Mouse (Mus musculus) ES-CJ7 (cell line): ENCODE data around the gene Catip.

Experiments
- DNase-seq: peaks from one replicate; pipeline ENCODE4 v3.0.0; 2011; ENCODE audit warnings: low read depth, low spot score

Gene Catip

DNA sequence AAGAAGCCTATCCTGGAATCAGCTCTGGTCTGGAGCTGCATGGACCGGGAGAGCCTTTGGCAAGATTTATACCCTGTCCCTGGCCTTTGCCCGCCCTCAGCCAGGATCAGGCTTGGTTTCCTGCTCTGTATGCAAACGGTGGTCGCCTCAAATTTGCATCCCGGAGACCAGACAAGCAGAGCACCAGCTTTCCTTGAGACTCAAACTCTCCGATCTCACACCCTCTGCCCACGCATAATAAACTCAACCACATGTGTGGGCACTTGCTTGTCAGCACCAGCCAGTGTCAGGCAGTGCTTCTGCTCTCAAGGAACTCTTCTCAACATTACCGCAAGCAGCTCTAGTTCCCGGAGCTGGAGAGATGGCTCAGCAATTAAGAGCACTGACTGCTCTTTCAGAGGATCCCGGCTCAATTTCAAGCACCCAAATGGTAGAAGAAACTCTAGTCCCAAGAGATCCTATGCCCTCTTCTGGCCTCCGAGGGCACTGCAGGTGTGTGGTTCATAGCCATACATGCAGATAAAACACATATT is 36.1 kb downstream of the Catip start:
- peak; percentile 91 for DNase-seq

DNA sequence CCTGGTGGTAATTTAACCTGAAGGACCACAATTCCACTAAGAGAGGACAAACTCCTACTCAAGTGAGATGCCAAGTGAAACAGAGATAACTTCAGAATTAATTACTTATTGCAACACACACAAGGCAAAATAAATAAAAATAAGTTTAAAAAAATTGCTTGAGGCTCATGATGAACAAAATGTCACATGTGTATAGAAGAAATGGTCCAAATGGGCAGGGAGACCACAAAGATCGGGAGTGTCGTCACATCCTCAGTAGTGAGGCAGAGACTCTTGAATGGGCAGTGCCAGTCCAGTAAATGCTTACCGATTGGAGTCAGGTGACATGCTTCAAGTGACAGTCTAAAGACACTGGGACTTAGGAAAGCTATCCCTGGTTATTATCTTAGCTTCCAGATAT is 38.6 kb downstream of the Catip start:
- DNase-seq = no peak

DNA sequence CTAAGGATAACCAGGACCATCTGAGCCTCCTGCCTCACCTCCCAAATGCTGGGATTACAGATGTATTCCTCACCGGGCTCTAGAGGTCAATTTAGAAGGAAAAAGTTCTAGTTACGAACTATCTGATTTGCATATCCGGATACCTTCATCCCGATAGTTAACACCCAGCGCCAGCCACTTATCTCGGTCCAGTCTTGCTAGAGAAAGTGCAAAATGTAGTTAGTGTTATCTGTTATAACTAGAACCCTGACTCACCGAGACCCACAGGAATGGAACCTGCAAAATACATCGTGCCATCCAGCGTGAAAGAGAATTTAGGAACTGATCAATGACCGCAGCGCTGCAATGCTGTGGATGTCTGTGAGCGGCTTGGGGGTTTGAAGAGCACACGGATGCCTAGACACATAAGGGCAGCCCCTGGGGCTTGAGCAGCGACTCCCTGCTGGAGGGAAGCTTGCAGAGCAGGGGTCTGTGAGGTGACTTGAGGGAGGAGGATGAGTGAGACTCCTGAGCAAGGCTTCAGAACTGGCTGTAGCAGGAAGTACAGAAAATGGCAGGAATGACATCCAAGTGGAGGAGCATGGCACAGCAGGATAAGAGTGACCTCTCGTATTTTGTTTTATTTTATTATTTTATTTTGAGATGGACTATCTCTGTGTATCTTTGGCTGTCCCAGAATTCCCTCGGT is 39.3 kb downstream of the Catip start:
- DNase-seq = peak; percentile 73

DNA sequence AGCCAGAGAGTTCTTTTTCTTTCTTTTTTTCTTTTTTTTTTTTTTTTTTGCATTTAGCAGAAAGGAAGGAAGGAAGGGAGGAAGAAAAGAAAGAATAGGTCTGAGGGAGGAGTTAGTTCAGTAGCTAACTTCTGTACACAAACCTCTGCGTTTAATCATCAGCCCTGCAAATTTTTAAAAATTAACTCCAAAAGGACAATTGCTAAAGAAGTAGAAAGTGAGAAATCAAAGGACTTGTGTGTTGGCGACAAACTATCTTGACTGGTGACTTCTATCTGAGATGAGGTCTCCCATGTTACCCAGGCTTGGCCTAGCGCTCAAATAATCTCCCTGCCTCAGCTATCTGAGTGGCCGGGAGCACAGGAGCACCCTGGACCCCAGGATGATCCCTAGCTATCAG is 42.3 kb downstream of the Catip start:
- no peak for DNase-seq

DNA sequence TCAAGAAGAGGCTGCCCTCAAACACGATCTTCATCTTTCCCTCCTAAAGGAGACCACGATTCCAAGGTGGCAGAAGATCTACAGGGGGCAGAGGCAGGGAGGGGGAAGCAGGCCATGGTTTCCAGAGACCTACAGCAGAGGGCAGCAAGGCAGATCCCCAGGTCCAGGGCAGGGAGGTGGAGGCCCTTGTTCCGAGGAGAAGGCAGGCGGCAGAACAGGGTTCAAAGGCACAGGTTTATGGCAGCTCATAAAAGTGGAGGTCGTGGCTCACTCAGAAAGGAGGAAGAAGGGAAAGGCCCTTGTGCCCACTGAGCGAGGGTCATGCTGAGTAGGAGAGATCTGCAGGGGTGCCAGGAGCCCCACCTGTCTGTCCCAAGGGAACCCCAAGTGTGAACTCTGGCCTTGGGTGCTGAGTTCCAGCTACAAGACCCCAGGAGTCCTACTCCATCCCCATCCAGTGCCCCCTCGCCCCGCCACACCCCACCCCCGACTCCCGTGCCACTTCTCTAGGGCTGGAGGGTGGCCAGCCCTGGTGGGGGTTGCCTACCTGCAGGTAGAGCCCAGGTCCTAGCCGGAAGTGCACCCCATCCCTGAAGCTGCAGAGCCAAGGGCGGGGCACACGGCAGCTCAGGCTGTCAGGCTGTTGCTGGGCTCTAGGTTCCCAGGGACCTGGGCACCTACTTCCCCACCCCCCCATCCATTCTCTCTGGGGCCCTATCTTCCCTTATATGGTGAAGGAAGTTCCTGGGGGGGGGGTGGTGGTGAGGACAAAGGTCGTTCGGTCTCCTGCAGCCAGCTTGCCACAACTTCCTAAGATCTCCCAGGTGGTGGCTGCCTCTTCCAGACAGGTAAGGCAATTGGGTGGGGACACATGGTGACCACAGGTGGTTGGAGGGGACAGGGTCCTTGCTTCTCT is 46.9 kb downstream of the Catip start, which contains the start of gene Vil1:
Gene Vil1, plus strand, starts transcription at position 788 of the 916 bp plus-strand sequence.
- DNase-seq = no peak

DNA sequence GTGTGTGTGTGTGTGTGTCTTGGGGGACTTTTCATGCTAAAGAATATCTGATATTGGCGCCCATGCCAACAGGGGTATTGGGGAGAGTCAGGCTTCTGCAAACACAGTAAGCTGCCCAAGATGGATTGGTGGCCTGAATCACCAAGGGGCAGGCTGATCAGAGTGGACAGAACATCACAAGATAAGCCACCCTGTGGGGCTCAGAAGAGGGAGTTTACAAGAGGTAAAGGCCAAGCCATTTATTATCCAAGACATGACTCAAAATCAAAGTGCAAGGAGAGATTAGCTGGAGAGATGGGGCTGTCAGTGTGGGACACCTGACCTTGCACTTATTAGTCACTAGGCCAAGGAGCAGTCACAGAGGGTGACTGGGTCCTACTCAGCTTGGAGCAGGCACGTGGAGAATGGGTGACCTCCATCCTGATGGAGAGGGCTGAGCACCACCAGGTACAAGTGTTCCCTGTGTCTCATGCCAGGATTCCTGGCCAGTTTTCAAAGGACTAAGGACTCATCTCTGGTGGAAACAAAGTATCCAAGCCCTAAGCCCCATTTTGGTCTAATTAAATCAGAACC is 49.9 kb downstream of the Catip start:
- DNase-seq = no peak

DNA sequence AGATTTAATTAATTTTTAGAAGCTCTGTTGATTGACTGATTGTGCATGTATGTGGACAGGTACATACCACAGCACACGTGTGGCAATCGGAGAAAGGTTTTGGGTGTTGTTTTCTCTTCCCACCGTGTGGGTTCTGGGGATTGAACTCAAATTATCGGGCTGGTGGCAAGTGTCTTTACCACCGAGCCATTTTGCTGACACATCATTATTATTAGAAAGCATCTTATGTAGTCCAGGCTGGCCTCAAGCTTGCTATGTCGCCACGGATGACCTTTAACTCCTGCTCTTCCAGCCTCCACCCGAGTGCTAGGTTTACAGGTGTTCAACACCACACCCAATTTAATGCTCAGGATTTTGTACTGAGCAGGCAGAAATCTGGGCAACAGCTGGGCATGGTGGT is 50.8 kb downstream of the Catip start:
- DNase-seq = no peak

DNA sequence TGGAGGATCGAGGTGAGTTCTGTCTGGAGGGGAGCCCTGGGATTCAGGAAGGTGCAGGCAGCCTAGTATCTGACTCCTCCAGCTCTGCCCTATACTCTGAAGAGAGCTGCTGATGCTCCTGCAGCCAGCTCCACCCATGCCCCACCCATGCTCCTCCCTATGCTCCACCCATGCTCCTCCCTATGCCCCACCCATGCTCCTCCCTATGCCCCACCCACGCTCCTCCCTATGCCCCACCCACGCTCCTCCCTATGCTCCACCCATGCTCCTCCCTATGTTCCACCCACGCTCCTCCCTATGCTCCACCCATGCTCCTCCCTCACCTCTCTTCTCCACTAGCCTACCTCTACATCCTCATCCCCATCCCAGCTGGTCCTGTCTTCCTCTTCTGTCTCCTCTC is 53.2 kb downstream of the Catip start:
- DNase-seq = peak; percentile 89
